Mouse (Mus musculus): ENCODE measurements around the gene 1810043G02Rik. TPM values are rescaled to one million over a fixed set of nuclear protein-coding genes. Genes with fewer than 3 reads are reported as not detected.
A peak's percentile ranks its signal among the peaks of the same experiment; 100 is the strongest.
"Not testable (repeated sequence)": the region's sequence is repeated elsewhere in the genome, so short reads cannot be mapped to it uniquely, and the experiment has no call there.

Gene 1810043G02Rik
- polyA plus RNA-seq, 1 experiment from 2014 or later, result 54.5 TPM

DNA sequence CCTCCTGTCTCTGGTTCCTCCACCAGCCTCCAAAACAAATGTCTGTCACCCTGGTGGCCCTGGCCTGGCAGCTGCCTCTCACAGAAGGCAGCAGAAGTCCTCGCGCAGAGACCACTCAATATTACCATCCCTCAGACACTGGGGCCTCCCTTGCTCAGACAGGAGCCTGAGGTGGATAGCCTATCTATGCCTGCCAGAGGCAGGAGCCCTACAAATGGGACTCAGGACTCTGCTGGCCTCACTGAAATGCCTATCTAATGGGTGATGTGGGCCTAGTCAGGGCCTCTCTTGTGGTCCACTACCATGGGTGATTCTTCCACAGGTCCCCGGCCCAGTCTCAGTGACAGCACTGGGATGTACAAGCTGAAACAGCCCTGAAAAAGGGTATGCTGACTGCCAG is 29.8 kb downstream of the 1810043G02Rik start:
- Histone ChIP-seq H3K9ac (peak overlapping the region; percentile 74), H3K4me3 (peak overlapping the region; percentile 62), H3K9me3 (no peaks in the 10 kb centered on the region), H3K27me3 (0 out of 2 replicates have a peak, but pooled peaks cover 2% of the 10 kb centered on the region), H3K27ac (replicated peaks) (no peak overlapping the region), H3K36me3 (no peaks in the 10 kb centered on the region), H3K4me1 (replicated peaks) (peaks cover 41% of the 10 kb centered on the region), H3K4me2 (peak overlapping the region; percentile 90)
- ATAC-seq (ENCODE audit: low FRiP score, low read depth), result no peak
- 86% methylated on average over 3 of the region's 3 CpGs for WGBS

DNA sequence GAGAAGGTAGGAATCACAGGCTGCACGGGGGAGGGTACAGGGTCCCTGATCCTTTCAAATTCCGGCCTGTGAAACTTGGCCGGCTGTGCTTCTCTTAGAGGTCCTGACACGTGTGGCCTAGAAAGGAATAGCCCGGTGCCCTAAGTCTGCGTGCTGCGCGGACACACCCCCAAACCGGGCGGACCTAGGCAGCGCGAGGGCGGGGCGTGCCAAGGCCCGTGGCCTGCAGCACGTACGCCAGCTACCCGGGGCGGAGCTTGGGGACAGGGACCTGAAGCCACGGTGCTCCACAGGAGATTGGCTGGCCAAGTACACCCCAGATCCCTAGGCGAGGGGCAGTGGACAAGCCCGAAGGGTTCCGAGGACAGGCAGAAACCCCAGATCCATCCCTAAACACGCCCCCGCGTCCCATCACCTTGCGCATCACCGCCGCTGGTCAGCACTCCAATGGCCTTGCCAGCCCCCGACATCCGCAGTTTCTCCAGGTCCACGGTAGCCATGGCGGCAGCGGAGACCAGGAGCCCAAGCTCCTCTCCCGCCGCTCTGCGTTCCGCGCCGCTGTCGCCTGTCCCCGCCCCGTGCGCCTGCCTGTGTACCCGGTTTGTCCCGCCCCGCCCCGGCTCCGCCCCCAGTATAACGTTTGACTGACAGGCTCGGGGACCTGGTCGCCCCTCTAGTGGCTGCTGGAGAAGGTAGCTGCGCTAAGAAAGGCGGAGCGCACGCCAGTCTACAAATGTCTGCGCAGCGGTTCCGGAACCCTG is 31.0 kb downstream of the 1810043G02Rik start:
- peak; percentile 95 for ATAC-seq (ENCODE audit: low FRiP score, low read depth)
- Histone ChIP-seq H3K9ac (peak overlapping the region; percentile 74), H3K36me3 (no peaks in the 10 kb centered on the region), H3K4me2 (peak overlapping the region; percentile 90), H3K27me3 (0 out of 2 replicates have a peak, but pooled peaks cover 2% of the 10 kb centered on the region), H3K4me3 (peak overlapping the region; percentile 62), H3K9me3 (no peaks in the 10 kb centered on the region), H3K27ac (replicated peaks) (peak overlapping the region; percentile 92), H3K4me1 (replicated peaks) (peaks cover 41% of the 10 kb centered on the region)
- WGBS, result under 1% methylated on average over 48 of the region's 59 CpGs

DNA sequence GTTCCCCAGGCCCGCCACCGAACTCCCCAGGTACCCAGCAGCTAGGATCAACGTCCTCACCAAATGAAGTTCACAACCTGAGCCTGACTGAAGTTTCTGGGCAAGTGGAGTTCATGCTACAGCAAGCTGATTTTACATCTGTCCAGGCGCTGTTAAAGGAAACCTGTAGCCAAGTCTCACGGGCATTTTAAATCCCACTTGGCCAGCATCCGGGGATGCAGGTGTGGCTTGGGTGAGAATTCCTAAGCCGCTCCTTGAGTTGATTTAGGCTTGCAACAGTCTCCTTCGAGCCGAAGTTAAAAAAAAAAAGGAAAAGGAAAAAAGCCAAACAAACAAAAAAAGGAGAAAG is 31.6 kb downstream of the 1810043G02Rik start, which contains the start of gene Pfkl:
TSS of gene Pfkl (minus strand) at position 139 of the 349 bp plus-strand sequence.
- 2% methylated on average over 9 of the region's 9 CpGs for WGBS

DNA sequence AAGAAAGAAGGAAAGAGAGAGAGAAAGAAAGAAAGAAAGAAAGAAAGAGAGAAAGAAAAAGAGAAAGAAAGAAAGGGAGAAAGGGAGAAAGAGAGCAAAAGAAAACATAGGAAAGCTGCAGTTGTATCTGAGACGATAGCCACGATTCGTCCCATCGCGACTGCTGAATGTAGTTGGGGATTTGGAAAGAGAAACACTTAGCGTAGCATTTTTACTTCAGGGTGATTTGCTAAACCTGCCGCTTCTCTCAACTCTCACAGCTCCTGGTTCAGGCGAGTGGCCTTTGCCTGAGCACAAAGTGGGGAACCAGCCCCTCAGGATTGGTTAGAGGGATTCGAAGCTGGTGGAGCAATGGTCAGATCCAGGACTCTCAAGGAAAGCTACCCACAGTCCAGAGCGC is 32.0 kb downstream of the 1810043G02Rik start:
- 17% methylated on average over 10 of the region's 10 CpGs for WGBS
- H3K4me3 ChIP-seq, result peak overlapping the region; percentile 10; the same call in 1 of the 2 replicates
- no peaks in the 10 kb centered on the region for H3K9me3 ChIP-seq
- H3K27ac ChIP-seq (replicated peaks), result 0 out of 2 replicates have a peak overlapping the region, but pooled peaks have one; percentile 38
- no peaks in the 10 kb centered on the region for H3K36me3 ChIP-seq
- H3K4me2 ChIP-seq, result peak overlapping the region; percentile 90
- peaks cover 40% of the 10 kb centered on the region for H3K4me1 ChIP-seq (replicated peaks)
- no peak for ATAC-seq (ENCODE audit: low FRiP score, low read depth)
- H3K27me3 ChIP-seq, result 0 out of 2 replicates have a peak, but pooled peaks cover 2% of the 10 kb centered on the region
- no peak overlapping the region for H3K9ac ChIP-seq

More for the DNA sequence above, 31.6 kb downstream of the 1810043G02Rik start, which contains the start of gene Pfkl:
- ATAC-seq (ENCODE audit: low FRiP score, low read depth), result no peak
- Histone ChIP-seq H3K4me3 (peak within 1 kb of the TSS; percentile 62), H3K36me3 (no peaks in the 10 kb centered on the region), H3K9ac (peak within 1 kb of the TSS; percentile 74), H3K4me2 (peak within 1 kb of the TSS; percentile 90), H3K4me1 (replicated peaks) (peaks cover 41% of the 10 kb centered on the region), H3K9me3 (no peaks in the 10 kb centered on the region), H3K27me3 (0 out of 2 replicates have a peak, but pooled peaks cover 2% of the 10 kb centered on the region), H3K27ac (replicated peaks) (peak within 1 kb of the TSS; percentile 92)

DNA sequence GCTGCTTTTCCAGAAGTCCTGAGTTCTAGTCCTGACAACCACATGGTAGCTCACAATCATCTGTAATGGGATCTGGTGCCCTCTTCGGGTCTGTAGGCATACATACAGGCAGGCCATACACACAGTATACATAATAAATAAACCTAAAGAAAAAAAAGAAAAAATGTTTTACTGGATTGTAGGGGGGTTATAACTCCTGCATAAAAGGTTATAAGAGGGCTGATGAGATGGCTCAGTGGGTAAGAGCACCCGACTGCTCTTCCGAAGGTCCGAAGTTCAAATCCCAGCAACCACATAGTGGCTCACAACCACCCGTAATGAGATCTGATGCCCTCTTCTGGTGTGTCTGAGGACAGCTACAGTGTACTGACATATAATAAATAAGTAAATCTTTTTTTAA is 32.8 kb downstream of the 1810043G02Rik start:
- H3K36me3 ChIP-seq; H3K9ac ChIP-seq; H3K4me3 ChIP-seq; H3K27ac ChIP-seq (replicated peaks); H3K9me3 ChIP-seq; H3K4me2 ChIP-seq; ATAC-seq (ENCODE audit: low FRiP score, low read depth); H3K27me3 ChIP-seq: not testable (repeated sequence)
- WGBS, result 95% methylated on average over 5 of the region's 5 CpGs
- peaks cover 33% of the 10 kb centered on the region for H3K4me1 ChIP-seq (replicated peaks)

DNA sequence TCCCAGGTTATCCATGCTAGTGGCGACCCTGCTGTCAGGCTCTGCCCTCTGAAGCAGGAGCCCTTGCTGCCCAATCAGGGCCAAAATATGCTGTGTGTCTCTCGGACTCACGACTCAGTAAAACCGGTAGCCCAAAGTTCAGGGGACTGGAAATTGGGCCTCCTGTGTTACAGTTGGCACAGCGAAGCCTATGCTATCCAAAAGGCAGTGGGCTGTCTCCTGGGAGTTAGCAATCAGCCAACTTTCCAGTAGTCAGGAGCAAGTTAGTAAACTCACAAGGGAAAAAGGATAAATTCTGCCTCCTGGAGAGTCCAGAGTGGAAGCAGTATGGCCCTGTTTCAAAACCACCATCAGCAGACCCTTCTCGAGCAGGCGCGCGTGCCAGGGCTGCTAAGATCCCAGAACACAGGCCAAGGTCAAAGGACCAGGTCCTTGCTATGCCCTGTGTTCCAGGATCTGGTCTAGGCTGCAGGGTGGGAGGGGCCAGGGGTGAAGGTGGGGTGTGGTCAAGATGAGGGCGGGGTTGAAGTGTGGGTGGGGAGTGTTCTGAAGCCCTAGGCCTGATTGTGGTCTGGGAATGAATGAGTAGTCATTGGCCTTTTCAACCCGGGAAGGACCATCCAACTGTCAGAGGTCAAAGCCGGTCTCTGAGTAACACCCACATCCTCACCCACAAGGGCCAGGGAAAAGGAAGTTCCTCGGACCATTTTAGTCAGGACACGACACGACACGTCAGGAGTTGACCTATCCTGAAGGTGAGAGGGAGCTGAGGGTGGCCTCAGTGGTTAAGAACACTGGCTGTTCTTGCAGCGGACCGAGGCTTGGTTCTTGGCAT is 34.6 kb downstream of the 1810043G02Rik start:
- H3K27ac ChIP-seq (replicated peaks), result no peak overlapping the region
- no peak overlapping the region for H3K9ac ChIP-seq
- H3K4me1 ChIP-seq (replicated peaks), result peaks cover 15% of the 10 kb centered on the region
- H3K9me3 ChIP-seq, result no peaks in the 10 kb centered on the region
- H3K4me2 ChIP-seq, result no peak overlapping the region
- 0 out of 2 replicates have a peak, but pooled peaks cover 2% of the 10 kb centered on the region for H3K27me3 ChIP-seq
- H3K4me3 ChIP-seq, result no peak overlapping the region
- no peaks in the 10 kb centered on the region for H3K36me3 ChIP-seq
- 94% methylated on average over 18 of the region's 18 CpGs for WGBS
- ATAC-seq (ENCODE audit: low FRiP score, low read depth), result no peak

DNA sequence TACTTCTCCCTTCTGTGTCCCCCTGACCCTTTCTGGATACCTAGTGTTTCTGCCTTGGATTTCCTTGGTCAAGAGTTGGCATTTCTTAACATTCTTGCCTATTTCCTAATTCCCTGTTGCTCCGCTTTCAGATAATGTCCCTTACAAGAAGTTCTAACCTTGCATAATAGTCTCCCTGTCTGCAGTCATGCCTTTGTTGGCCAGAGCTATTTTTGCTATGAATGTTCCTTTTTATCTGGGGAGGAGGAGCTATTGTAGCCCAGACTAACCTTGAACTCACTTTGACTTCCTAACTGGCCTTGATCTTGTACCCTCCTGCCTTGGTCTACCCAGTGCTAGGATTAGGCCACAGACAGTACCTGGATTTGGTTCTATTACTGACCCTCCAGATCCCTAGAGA is 37.2 kb downstream of the 1810043G02Rik start:
- H3K36me3 ChIP-seq, result no peaks in the 10 kb centered on the region
- no peak for ATAC-seq (ENCODE audit: low FRiP score, low read depth)
- H3K4me3 ChIP-seq, result no peak overlapping the region
- 0 out of 2 replicates have a peak, but pooled peaks cover 2% of the 10 kb centered on the region for H3K27me3 ChIP-seq
- peaks cover 4% of the 10 kb centered on the region; the same call in 1 of the 2 replicates for H3K4me1 ChIP-seq (replicated peaks)
- WGBS, result 96% methylated on average over 1 of the region's 1 CpGs
- no peak overlapping the region for H3K27ac ChIP-seq (replicated peaks)
- H3K9ac ChIP-seq, result no peak overlapping the region
- no peaks in the 10 kb centered on the region for H3K9me3 ChIP-seq
- H3K4me2 ChIP-seq, result no peak overlapping the region

DNA sequence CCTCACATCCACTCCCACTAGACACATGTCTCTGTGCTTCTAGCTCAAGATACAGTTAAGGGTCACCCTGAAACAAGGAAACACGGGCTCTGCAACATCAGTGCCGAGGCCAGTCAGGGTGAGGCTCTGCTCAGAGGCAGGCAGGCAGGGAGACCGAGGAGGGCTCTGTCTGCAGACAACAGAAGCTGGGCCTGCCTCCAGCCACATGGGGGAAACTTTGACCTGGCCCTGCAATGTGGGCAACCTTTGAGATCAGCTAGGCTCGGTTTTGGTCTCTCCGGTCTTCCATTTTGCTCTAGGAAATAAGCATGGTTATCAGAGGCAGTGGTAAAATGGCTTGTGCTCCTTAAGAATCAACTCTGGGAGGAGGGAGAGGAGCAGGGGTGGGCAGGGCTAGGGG is 38.0 kb downstream of the 1810043G02Rik start:
- Histone ChIP-seq H3K4me2 (no peak overlapping the region), H3K27ac (replicated peaks) (no peak overlapping the region), H3K27me3 (no peaks in the 10 kb centered on the region), H3K36me3 (no peaks in the 10 kb centered on the region), H3K9me3 (no peaks in the 10 kb centered on the region), H3K9ac (no peak overlapping the region), H3K4me3 (no peak overlapping the region), H3K4me1 (replicated peaks) (0 out of 2 replicates have a peak, but pooled peaks cover 2% of the 10 kb centered on the region)
- WGBS, result 52% methylated on average over 5 of the region's 5 CpGs
- ATAC-seq (ENCODE audit: low FRiP score, low read depth), result no peak

DNA sequence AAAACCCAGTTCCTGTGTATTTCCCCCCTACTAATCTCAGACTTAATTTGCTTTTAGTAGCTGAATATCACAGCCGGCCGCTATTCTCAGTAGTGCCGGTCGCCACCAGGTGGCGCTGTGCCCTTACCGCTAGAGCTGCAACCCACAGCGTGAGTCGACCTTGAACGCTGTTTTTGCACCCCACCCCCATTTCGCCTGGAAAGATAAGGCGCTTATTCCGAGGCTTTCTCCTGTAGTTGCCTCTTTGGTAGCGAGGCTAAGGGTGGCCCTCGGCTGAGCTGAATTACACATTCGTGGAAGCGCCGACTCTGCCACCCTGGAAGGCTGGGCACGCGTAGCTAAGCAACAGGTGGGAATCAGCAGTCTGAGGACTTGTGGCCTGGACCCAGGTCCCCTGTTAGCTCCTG is 40.5 kb downstream of the 1810043G02Rik start:
- H3K9me3 ChIP-seq, result no peaks in the 10 kb centered on the region
- H3K9ac ChIP-seq, result no peak overlapping the region
- H3K4me3 ChIP-seq, result peak overlapping the region; percentile 36
- no peak overlapping the region for H3K27ac ChIP-seq (replicated peaks)
- no peaks in the 10 kb centered on the region for H3K36me3 ChIP-seq
- H3K4me1 ChIP-seq (replicated peaks), result 0 out of 2 replicates have a peak, but pooled peaks cover 2% of the 10 kb centered on the region
- ATAC-seq (ENCODE audit: low FRiP score, low read depth), result peak; percentile 87
- 20% methylated on average over 19 of the region's 19 CpGs for WGBS
- no peaks in the 10 kb centered on the region for H3K27me3 ChIP-seq
- H3K4me2 ChIP-seq, result peak overlapping the region; percentile 70

DNA sequence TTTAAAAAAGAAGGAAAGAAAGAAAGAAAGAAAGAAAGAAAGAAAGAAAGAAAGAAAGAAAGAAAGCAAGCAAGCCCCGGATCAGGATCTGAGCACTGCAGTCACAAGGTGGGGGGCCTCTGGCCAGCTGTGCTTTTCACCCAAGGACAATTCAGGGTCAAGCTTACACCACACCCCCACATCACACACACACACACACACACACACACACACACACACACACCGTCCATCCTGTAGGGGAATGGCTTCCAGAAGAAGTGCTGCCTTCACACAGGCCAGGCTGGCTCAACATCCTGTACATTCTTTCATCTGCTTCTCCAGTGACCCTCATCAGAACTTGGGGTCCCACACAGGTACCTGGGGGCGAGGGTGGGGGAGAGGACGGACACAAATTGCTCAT is 41.0 kb downstream of the 1810043G02Rik start:
- Histone ChIP-seq H3K9me3 (no peaks in the 10 kb centered on the region), H3K4me2 (peak overlapping the region; percentile 70; the same call in 1 of the 2 replicates), H3K4me3 (no peak overlapping the region), H3K36me3 (no peaks in the 10 kb centered on the region), H3K27ac (replicated peaks) (no peak overlapping the region), H3K9ac (no peak overlapping the region), H3K4me1 (replicated peaks) (0 out of 2 replicates have a peak, but pooled peaks cover 2% of the 10 kb centered on the region), H3K27me3 (no peaks in the 10 kb centered on the region)
- ATAC-seq (ENCODE audit: low FRiP score, low read depth), result peak; percentile 51; the same call in 1 of the 2 replicates
- 82% methylated on average over 4 of the region's 4 CpGs for WGBS

DNA sequence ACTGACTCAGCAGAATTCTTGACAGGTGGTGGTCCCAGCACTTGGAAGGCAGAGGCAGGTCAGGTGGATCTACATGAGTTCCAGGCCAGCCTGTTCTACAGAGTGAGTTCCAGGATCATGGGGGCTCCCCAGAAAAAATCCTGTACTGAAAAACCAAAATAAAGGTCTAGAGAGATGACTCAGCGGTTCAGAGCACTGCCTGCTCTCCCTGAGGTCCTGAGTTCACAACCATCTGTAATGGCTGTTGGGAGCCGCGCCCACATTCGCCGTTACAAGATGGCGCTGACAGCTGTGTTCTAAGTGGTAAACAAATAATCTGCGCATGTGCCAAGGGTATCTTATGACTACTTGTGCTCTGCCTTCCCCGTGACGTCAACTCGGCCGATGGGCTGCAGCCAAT is 41.7 kb downstream of the 1810043G02Rik start:
- not testable (repeated sequence) for H3K9ac ChIP-seq; H3K4me1 ChIP-seq (replicated peaks); H3K36me3 ChIP-seq; H3K9me3 ChIP-seq; ATAC-seq (ENCODE audit: low FRiP score, low read depth); H3K4me3 ChIP-seq; H3K27me3 ChIP-seq; H3K4me2 ChIP-seq; H3K27ac ChIP-seq (replicated peaks)
- 96% methylated on average over 7 of the region's 11 CpGs for WGBS

DNA sequence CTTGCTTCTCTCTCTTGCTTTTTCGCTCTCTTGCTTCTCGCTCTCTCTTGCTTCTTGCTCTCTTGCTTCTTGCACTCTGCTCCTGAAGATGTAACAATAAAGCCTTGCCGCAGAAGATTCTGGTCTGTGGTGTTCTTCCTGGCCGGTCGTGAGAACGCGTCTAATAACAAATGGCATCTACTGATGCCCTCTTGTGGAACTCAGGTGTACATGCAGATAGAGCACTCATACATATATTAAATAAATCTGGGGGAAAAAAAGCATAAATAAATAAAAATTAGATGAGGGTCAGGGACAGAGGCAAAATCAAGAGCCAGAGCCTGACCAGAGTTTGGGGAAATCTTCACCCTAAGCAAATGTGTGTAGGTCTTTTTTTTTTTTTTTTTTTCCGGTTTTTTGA is 47.1 kb downstream of the 1810043G02Rik start:
- ATAC-seq (ENCODE audit: low FRiP score, low read depth); H3K36me3 ChIP-seq; H3K4me2 ChIP-seq; H3K9ac ChIP-seq; H3K27me3 ChIP-seq; H3K9me3 ChIP-seq; H3K4me1 ChIP-seq (replicated peaks); H3K27ac ChIP-seq (replicated peaks); H3K4me3 ChIP-seq: not testable (repeated sequence)
- WGBS, result 85% methylated on average over 6 of the region's 8 CpGs

Measured in hindbrain, embryonic 15.5 days (tissue).